ENCODE assay signal across 9 mouse cellular contexts in the genomic region with DNA sequence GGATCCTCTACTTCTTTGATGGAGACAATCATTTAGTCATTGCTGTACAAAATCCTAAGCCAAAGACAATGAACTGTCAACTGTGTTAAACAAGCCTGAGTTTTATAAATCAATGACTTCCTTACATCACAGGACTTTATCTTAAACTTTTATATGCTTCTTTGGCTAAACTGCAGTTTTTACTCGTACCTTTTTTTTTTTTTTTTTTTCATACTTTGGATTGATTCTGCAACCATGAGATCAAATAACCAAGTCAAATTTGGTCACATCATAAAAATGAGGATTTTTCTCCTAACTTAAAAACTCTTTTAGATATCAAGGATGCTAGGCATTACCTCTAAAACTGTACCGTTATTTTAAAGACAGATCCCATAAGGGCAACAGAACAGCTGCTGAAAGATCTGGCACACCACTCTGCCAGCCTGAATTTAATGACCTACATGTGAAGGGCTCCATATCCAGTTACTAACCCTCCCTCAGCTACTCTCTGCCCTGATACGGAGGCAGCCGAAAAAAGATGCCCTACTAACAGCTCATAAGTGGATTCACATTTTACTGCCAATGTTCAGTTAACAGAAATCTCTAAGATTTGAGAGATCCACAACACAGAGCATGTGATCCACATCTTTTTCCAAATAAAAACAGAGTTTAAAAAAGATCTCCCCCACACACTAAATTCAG. TPM values are rescaled to one million over a fixed set of nuclear protein-coding genes. Genes with fewer than 3 reads are reported as not detected.
DNase-seq lines count a peak whose midpoint lies in the region; ATAC-seq lines count a peak whose summit lies in the region.
"Had no signal": no experiment of that assay in that cellular context is flagged by ENCODE, and none has a peak within 500 bp of the region (broad histone marks: within the 10 kb centered on the region; RNA-seq: fewer than 3 reads in every experiment).

No protein-coding gene starts in this region.

- no peaks in the 10 kb centered on the region for H3K36me3 ChIP-seq in megakaryocyte, embryonic 14.5 days (replicated peaks; ENCODE audit: low read length)
- peaks cover 3% of the 10 kb centered on the region; the same call in 1 of the 2 replicates for H3K36me3 ChIP-seq in embryonic facial prominence, embryonic 10.5 days (replicated peaks)
- H3K36me3 ChIP-seq in heart, embryonic 16.5 days (ENCODE audit: control insufficient read depth, insufficient read depth), result no peaks in the 10 kb centered on the region

- H3K4me3 ChIP-seq in megakaryocyte, embryonic 14.5 days (replicated peaks), result peak overlapping the region; percentile 99
- peak overlapping the region; percentile 69 for H3K4me3 ChIP-seq in embryonic facial prominence, embryonic 10.5 days
- H3K4me3 ChIP-seq in heart, embryonic 16.5 days (ENCODE audit: low read length), result peak overlapping the region; percentile 16

- peak overlapping the region; percentile 98 for H3K27ac ChIP-seq in embryonic facial prominence, embryonic 10.5 days (replicated peaks)
- H3K27ac ChIP-seq in heart, embryonic 16.5 days (ENCODE audit: low read length), result peak overlapping the region; percentile 57

- H3K27me3 ChIP-seq in megakaryocyte, embryonic 14.5 days (replicated peaks), result no peaks in the 10 kb centered on the region
- no peaks in the 10 kb centered on the region for H3K27me3 ChIP-seq in embryonic facial prominence, embryonic 10.5 days (replicated peaks; ENCODE audit: low read depth, poor library complexity, severe bottlenecking)
- H3K27me3 ChIP-seq in heart, embryonic 16.5 days (ENCODE audit: control insufficient read depth, insufficient read depth, low read length), result no peaks in the 10 kb centered on the region

- ATAC-seq in megakaryocyte, adult 5-6 weeks (ENCODE audit: poor library complexity, severe bottlenecking), result no peak
- ATAC-seq in heart, embryonic 16.5 days (replicated peaks; ENCODE audit: extremely low read depth, insufficient read depth, low FRiP score), result no peak

- H3K4me1 ChIP-seq in megakaryocyte, embryonic 14.5 days, result peaks cover 11% of the 10 kb centered on the region; the same call in 1 of the 2 replicates
- H3K4me1 ChIP-seq in embryonic facial prominence, embryonic 10.5 days, result no peaks in the 10 kb centered on the region; the same call in 1 of the 2 replicates
- H3K4me1 ChIP-seq in heart, embryonic 16.5 days (ENCODE audit: control insufficient read depth, insufficient read depth, low read length), result peaks cover 7% of the 10 kb centered on the region

- WGBS in embryonic facial prominence, embryonic 10.5 days, result 55% methylated on average over 4 of the region's 4 CpGs
- WGBS in heart, embryonic 16.5 days, result 41% methylated on average over 4 of the region's 4 CpGs

- no peaks in the 10 kb centered on the region; the same call in 1 of the 2 replicates for H3K9me3 ChIP-seq in megakaryocyte, embryonic 14.5 days
- H3K9me3 ChIP-seq in embryonic facial prominence, embryonic 10.5 days, result no peaks in the 10 kb centered on the region
- no peaks in the 10 kb centered on the region for H3K9me3 ChIP-seq in heart, embryonic 16.5 days (replicated peaks; ENCODE audit: control insufficient read depth, low read length)

- H3K4me2 ChIP-seq in heart, embryonic 16.5 days (ENCODE audit: low read depth, low read length), result peak overlapping the region; percentile 58

- DNase-seq in embryonic facial prominence, embryonic 10.5 days (ENCODE audit: low spot score), result no peak
- peak; percentile 30 for DNase-seq in mesoderm, embryonic 11.5 days (ENCODE audit: low read depth, low spot score)
- no peak for DNase-seq in frontal cortex, postnatal 25 days (ENCODE audit: low spot score in 2 of 2)
- DNase-seq in lung, postnatal 4 days, result no peak
- no peak for DNase-seq in right cerebral cortex, postnatal 14 days

- peak overlapping the region; percentile 42 for H3K9ac ChIP-seq in heart, embryonic 16.5 days (ENCODE audit: low read length)

RNA-seq across cellular contexts. Expression of a gene that starts 1.1 kb away (rescaled TPM):
- 0.78 and 3.1 TPM in 2 replicates for polyA plus RNA-seq in megakaryocyte, embryonic 14.5 days (2012; ENCODE audit: insufficient read depth, low replicate concordance)
- 2.1 and 2.5 TPM in 2 replicates for total RNA-seq in megakaryocyte, adult 5-6 weeks (2015)
- total RNA-seq in megakaryocyte, adult 5-6 weeks (2017), result 2.7 and 7.4 TPM in 2 replicates
- polyA plus RNA-seq in embryonic facial prominence, embryonic 10.5 days (2016; fragmentation: Nextera tagmentation; extraction: Ambion mirVana), result 18.1 and 20.0 TPM in 2 replicates
- polyA plus RNA-seq in heart, embryonic 16.5 days (2015; fragmentation: Nextera tagmentation; extraction: Ambion mirVana), result 5.2 and 7.0 TPM in 2 replicates

RNA-seq across cellular contexts. Expression of a gene that starts 2.6 kb away (rescaled TPM):
- 0.41 TPM in 1 of 2 replicates, not detected in the other for polyA plus RNA-seq in megakaryocyte, embryonic 14.5 days (2012; ENCODE audit: insufficient read depth, low replicate concordance)
- 1.0 and 1.2 TPM in 2 replicates for total RNA-seq in megakaryocyte, adult 5-6 weeks (2015)
- total RNA-seq in megakaryocyte, adult 5-6 weeks (2017), result 1.1 and 1.2 TPM in 2 replicates
- polyA plus RNA-seq in embryonic facial prominence, embryonic 10.5 days (2016; fragmentation: Nextera tagmentation; extraction: Ambion mirVana), result 9.8 and 10.0 TPM in 2 replicates
- 6.5 and 7.9 TPM in 2 replicates for polyA plus RNA-seq in heart, embryonic 16.5 days (2015; fragmentation: Nextera tagmentation; extraction: Ambion mirVana)

RNA-seq across cellular contexts. Expression of a gene that starts 51.4 kb away (rescaled TPM):
- not detected in 2 replicates for polyA plus RNA-seq in megakaryocyte, embryonic 14.5 days (2012; ENCODE audit: insufficient read depth, low replicate concordance)
- not detected in 2 replicates for total RNA-seq in megakaryocyte, adult 5-6 weeks (2015)
- not detected in 2 replicates for total RNA-seq in megakaryocyte, adult 5-6 weeks (2017)
- polyA plus RNA-seq in embryonic facial prominence, embryonic 10.5 days (2016; fragmentation: Nextera tagmentation; extraction: Ambion mirVana), result not detected in 2 replicates
- not detected in 2 replicates for polyA plus RNA-seq in heart, embryonic 16.5 days (2015; fragmentation: Nextera tagmentation; extraction: Ambion mirVana)
- total RNA-seq: common myeloid progenitor, adult 5-6 weeks had no signal

Comparison
In these comparisons a context has a peak if more than half of its experiments do, and no peak if none do; other contexts are left out.
1. H3K4me3 ChIP-seq: peak in every context shown above with its lines; median percentile 99 in megakaryocyte, embryonic 14.5 days; 69 in embryonic facial prominence, embryonic 10.5 days; 16 in heart, embryonic 16.5 days.